Mouse (Mus musculus) Patski (cell line): ENCODE data around the gene Ntmt1. TPM values are rescaled to one million over a fixed set of nuclear protein-coding genes. Genes with fewer than 3 reads are reported as not detected.

Experiments used
- ATAC-seq: fragments of 100-300 bp; one replicate; pipeline ENCODE4 v1.8.0; 2021
- CTCF ChIA-PET: fragments of 350-600 bp; sonication (Branson Sonifier 250); formaldehyde crosslinking; loops from one replicate; lab custom pipeline; 2022; ENCODE audit warnings: inconsistent platforms; lab: Charles Lee
- POLR2A ChIA-PET: fragments of 350-600 bp; sonication (Branson Sonifier 250); formaldehyde crosslinking; loops from one replicate; lab custom pipeline; 2022; ENCODE audit warnings: antibody characterized with exemption, inconsistent platforms; lab: Charles Lee
- DNase-seq: peaks from one replicate; pipeline ENCODE4 v3.0.0-alpha.2; 2011; ENCODE audit warnings: low read depth, low spot score
- H3K27me3 ChIP-seq: fragments of 371-371 bp; one replicate; pipeline ENCODE4 v1.5.1; 2021
- CTCF ChIP-seq: fragments of 100-300 bp; IDR thresholded peaks from one replicate; pipeline ENCODE4 v1.5.1; 2021
- in situ Hi-C: fragments of 300-500 bp; cut with MboI; formaldehyde crosslinking; loops from 3 replicates; pipeline ENCODE4 v1.11.1; 2018; ENCODE audit warnings: low pct_unique_long_range_greater_than_20kb, mixed read lengths
- polyA plus RNA-seq: library from polyadenylated mRNA; unstranded; gene quantifications from one replicate; pipeline ENCODE4 v1.2.3, GENCODE M21; 2021

Ntmt1 gene
- polyA plus RNA-seq, 1 experiment from 2014 or later = 52.7 TPM

DNA sequence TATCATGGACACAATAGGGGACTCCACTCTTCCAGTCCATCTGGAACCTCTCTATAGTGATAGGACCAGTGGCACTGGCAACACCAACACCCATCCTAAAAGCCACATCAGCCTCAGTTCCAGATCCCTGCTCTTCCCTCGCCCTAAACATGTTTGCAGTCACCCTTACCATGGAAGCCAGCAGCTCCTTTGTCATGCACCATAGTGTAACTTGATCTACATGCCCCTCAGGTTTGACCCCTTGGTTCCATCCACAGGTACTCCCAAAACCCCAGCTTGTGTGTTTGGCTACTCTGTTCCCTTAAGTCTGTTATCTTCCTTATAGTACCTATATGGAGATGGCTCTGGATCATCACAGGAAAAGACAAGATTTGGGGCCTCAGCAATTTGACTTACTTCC is 8.8 kb downstream of the Ntmt1 start:
- no peak for DNase-seq
- CTCF ChIA-PET = no interaction called here
- in situ Hi-C loops = no loop called here
- TF ChIP-seq CTCF = no peak
- H3K27me3 ChIP-seq = no peaks in the 10 kb centered on the region
- POLR2A ChIA-PET = no interaction called here
- no peak for ATAC-seq

- ATAC-seq (no peak), DNase-seq (no peak)
- CTCF ChIA-PET = no interaction called here
- H3K27me3 ChIP-seq = no peaks in the 10 kb centered on the region
- POLR2A ChIA-PET = interaction anchor here (0.6 kb wide), 1 partner anchor 149 kb away, joined by 3 read pairs; no protein-coding TSS in a partner anchor
- in situ Hi-C loops = no loop called here
- no peak for TF ChIP-seq CTCF
These were observed 12.2 kb downstream of the Ntmt1 start for GRCm38 (mm10) chr2:30819873-30820272.

DNA sequence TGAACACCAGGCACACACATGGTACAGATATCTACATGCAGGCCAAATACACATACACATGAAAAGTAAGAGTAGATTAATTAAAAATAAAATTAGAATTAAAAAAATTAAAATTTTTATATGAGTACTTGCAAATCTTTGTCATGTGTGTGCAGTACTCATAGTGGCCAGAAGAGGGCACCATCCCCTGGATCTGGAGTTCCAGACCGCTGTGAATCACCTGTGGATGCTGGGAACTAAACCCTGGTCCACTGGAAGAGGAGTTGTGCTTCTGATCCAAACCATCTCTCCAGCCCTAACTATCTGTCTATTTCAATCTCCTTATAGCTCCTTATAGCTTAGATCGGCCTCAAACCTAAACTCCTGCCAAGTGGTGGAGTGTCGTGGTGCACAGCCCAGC is 13.4 kb downstream of the Ntmt1 start:
- ChIA-PET CTCF (interaction anchor here (1.0 kb wide), 1 partner anchor 104 kb away, joined by 4 read pairs; no protein-coding TSS in a partner anchor), POLR2A (interaction anchor here (0.5 kb wide), 1 partner anchor 27 kb away, joined by 4 read pairs; no protein-coding TSS in a partner anchor)

DNA sequence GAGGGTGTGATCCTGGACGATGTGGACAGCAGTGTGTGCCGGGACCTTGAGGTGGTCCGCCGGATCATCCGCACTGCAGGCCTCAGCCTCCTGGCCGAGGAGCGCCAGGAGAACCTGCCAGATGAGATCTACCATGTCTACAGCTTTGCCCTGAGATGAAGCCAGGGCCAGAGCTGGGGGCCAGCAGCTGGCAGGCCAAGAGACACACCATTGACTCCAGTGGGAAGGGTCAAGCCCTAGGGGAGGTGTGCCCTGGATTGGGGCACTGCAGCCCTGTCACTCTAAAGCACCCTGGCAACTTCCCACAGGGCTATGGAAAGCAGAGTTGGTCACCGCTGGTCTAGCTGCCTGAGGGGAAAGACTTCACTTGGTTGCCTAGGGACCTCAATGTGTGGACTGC is 14.8 kb downstream of the Ntmt1 start:
- POLR2A ChIA-PET = interaction anchor here (0.6 kb wide), 1 partner anchor 356 kb away, joined by 3 read pairs; no protein-coding TSS in a partner anchor
- in situ Hi-C loops = no loop called here

More for the DNA sequence above, 13.4 kb downstream of the Ntmt1 start:
- DNase-seq = no peak
- no peak for TF ChIP-seq CTCF
- in situ Hi-C loops = no loop called here
- ATAC-seq = no peak
- no peaks in the 10 kb centered on the region for H3K27me3 ChIP-seq

GRCm38 (mm10) chr2:30823385-30824153 is 15.9 kb downstream of the Ntmt1 start:
- no peak for ATAC-seq
- POLR2A ChIA-PET = interaction anchor here (1.4 kb wide), 1 partner anchor 110 kb away, joined by 3 read pairs; no protein-coding TSS in a partner anchor
- DNase-seq = no peak
- in situ Hi-C loops = no loop called here
- H3K27me3 ChIP-seq = no peaks in the 10 kb centered on the region
- no peak for TF ChIP-seq CTCF
- CTCF ChIA-PET = interaction anchor here (1.2 to 2.6 kb wide), 2 partner anchors 29 to 105 kb away, joined by 4 to 8 read pairs; no protein-coding TSS in a partner anchor

More for the DNA sequence above, 14.8 kb downstream of the Ntmt1 start:
- TF ChIP-seq CTCF = no peak
- DNase-seq (no peak), ATAC-seq (no peak)
- CTCF ChIA-PET = interaction anchor here (0.9 to 2.6 kb wide), 3 partner anchors 13 to 106 kb away, joined by 3 to 8 read pairs (median 4); no protein-coding TSS in a partner anchor
- H3K27me3 ChIP-seq = no peaks in the 10 kb centered on the region

- ChIA-PET POLR2A (interaction anchor here (0.7 to 1.2 kb wide), 3 partner anchors 31 to 411 kb away, joined by 3 to 4 read pairs (median 4); partner anchors contain the start of genes Crat and Ptpa), CTCF (interaction anchor here (0.6 to 2.8 kb wide), 7 partner anchors 13 to 391 kb away, joined by 3 to 10 read pairs (median 3); partner anchors contain the start of gene Ptges)
- ATAC-seq (no peak), DNase-seq (no peak)
- TF ChIP-seq CTCF = no peak
- no peaks in the 10 kb centered on the region for H3K27me3 ChIP-seq
- in situ Hi-C loops = loop anchor here (5.0 kb wide), 2 partner anchors 60 to 105 kb away; no protein-coding TSS in a partner anchor
These were observed 19.5 kb downstream of the Ntmt1 start for GRCm38 (mm10) chr2:30826825-30827748.

- no peak for TF ChIP-seq CTCF
- no peaks in the 10 kb centered on the region for H3K27me3 ChIP-seq
- in situ Hi-C loops = loop anchor here (5.0 kb wide), 2 partner anchors 59 to 104 kb away; no protein-coding TSS in a partner anchor
- peak; percentile 68 for ATAC-seq
- POLR2A ChIA-PET = interaction anchor here (0.7 to 1.6 kb wide), 2 partner anchors 36 to 43 kb away, joined by 3 read pairs; no protein-coding TSS in a partner anchor
- CTCF ChIA-PET = interaction anchor here (1.0 to 2.8 kb wide), 6 partner anchors 12 to 392 kb away, joined by 3 to 10 read pairs (median 3); partner anchors contain the start of gene Ptges
- DNase-seq = no peak
These were observed 20.3 kb downstream of the Ntmt1 start for GRCm38 (mm10) chr2:30827749-30828475.

- DNase-seq (no peak), ATAC-seq (no peak)
- CTCF ChIA-PET = interaction anchor here (2.8 kb wide), 1 partner anchor 11 kb away, joined by 10 read pairs; no protein-coding TSS in a partner anchor
- POLR2A ChIA-PET = interaction anchor here (0.7 to 1.6 kb wide), 2 partner anchors 42 to 105 kb away, joined by 3 to 5 read pairs; no protein-coding TSS in a partner anchor
- no peak for TF ChIP-seq CTCF
- no peaks in the 10 kb centered on the region for H3K27me3 ChIP-seq
- in situ Hi-C loops = loop anchor here (5.0 kb wide), 2 partner anchors 58 to 103 kb away; no protein-coding TSS in a partner anchor
These were observed 21.7 kb downstream of the Ntmt1 start for GRCm38 (mm10) chr2:30829315-30829714.

GRCm38 (mm10) chr2:30830283-30830795 is 22.7 kb downstream of the Ntmt1 start, which contains the start of gene Asb6:
Gene Asb6 (minus strand): TSS chr2:30830333.
- no peak for TF ChIP-seq CTCF
- ChIA-PET POLR2A (no interaction called here), CTCF (no interaction called here)
- DNase-seq = no peak
- ATAC-seq = no peak
- H3K27me3 ChIP-seq = no peaks in the 10 kb centered on the region
- in situ Hi-C loops = no loop called here
